Mouse (Mus musculus): Measurements from ENCODE around the gene Rag1.

DNA sequence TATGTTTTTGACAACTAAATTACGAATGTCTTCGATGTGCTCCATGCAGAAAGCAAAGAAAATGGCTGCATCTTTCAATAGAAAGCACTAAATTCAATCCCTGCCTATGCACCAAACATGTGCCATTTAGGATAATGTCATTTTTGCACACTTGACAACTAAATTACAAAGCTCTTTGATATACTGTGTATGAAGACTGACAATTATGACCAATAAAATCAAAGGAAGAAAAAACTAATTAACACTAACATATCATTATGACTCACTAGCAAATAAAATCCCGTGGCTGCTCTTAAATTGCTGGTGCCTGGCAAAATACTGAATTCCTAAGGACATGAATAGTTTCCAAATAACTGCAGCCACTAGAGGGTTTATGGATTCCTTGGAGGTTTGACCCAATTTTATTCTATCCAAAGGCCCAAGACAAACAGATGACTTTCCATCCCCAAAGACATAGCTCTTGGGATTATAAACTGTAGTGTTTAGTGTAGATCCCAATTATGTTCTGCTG, 9.4 kb downstream of the Rag1 start:
- no peak for TF ChIP-seq CTCF (IDR thresholded peaks at IDR 0.05; ENCODE audit: borderline replicate concordance, control insufficient read depth, extremely low read depth, insufficient read depth, low read length, poor library complexity)
- TF ChIP-seq POLR2A (IDR thresholded peaks at IDR 0.05; ENCODE audit: control insufficient read depth, extremely low read depth, insufficient read depth, low read length, poor library complexity), result no peak

All from thymus, adult 2 months (tissue).